Mouse (Mus musculus) hindbrain, embryonic 12.5 days (tissue): ENCODE measurements at regions not wholly inside any gene's neighbourhood (a gene's known extent, or its start where the extent isn't known, plus 50 kb on each side); places are given as distances from the start of the nearest gene placed in this dataset.
"Not testable (repeated sequence)": the region's sequence is repeated elsewhere in the genome, so short reads cannot be mapped to it uniquely, and the experiment has no call there.

Experiments used
- ATAC-seq: fragments of 200-750 bp; cut with Nextera tagmentation; 2 replicates; pipeline ENCODE4 v1.8.0; 2017; ENCODE audit warnings: moderate TSS enrichment; ENCODE audit not compliant: low FRiP score
- H3K27ac ChIP-seq: fragments of 300-500 bp; sonication (generic); 2 replicates; pipeline ENCODE4 v1.5.1; 2016; ENCODE audit warnings: mild to moderate bottlenecking
- H3K27me3 ChIP-seq: fragments of 300-500 bp; sonication (generic); 2 replicates; pipeline ENCODE4 v1.6.1; 2016; ENCODE audit warnings: mild to moderate bottlenecking
- H3K36me3 ChIP-seq: fragments of 300-500 bp; sonication (generic); 2 replicates; pipeline ENCODE4 v1.6.1; 2016; ENCODE audit warnings: mild to moderate bottlenecking
- H3K4me1 ChIP-seq: fragments of 300-500 bp; sonication (generic); 2 replicates; pipeline ENCODE4 v1.6.1; 2016
- H3K4me2 ChIP-seq: fragments of 300-500 bp; sonication (generic); replicated peaks from 2 replicates; pipeline ENCODE4 v1.6.1; 2016; ENCODE audit warnings: mild to moderate bottlenecking
- H3K4me3 ChIP-seq: fragments of 300-500 bp; sonication (generic); 2 replicates; pipeline ENCODE4 v1.5.1; 2016; ENCODE audit warnings: mild to moderate bottlenecking
- H3K9ac ChIP-seq: fragments of 300-500 bp; sonication (generic); 2 replicates; pipeline ENCODE4 v1.6.1; 2016; ENCODE audit warnings: mild to moderate bottlenecking, moderate library complexity
- H3K9me3 ChIP-seq: fragments of 300-500 bp; sonication (generic); replicated peaks from 2 replicates; pipeline ENCODE4 v1.6.1; 2016; ENCODE audit warnings: mild to moderate bottlenecking
- WGBS: fragments of 180-500 bp; shearing (Covaris S2); methylation state at CpG from one replicate; pipeline ENCODE4 v1.1.7; 2016; 5-methylcytosine and 5-hydroxymethylcytosine counted together

DNA sequence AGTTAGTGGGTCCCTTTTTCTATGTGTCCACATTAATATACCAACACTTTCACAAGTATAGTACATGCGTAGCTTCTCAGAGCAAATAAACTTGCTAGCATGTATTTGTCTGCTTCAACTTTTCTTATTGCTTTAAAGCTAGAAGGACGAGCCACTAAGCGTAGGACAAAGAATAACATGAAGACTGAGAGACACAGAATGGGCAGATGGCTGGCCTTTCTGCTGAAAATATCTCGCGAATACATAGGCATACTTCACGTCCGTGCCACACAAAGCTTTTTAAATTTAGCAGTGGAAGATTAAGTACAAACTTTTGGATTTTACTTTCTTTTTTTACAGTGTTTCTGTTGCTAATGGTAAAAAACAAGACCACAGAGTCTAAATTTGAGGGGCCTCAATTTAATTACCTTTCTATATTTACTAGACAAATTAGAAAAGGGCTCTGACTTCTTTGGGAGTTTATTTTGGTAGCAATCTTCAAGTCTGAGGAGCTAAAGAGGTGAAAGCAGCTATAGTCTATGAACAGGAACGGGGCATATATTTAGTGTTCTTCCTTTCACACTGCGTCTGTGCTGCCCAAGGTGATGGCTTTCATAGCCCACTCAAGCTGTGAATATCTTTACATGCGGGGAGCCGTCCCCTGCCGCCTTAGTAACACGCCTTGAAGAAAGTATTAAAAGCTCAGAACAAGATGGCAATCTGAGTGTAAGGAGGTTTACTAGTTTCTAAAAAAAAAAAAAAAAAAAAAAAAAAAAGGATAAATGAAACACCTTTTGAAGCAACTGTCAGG is 145.7 kb upstream of the Nwd2 start:
- 85% methylated on average over 13 of the region's 13 CpGs for WGBS
- ATAC-seq: no peak
- no peaks in the 10 kb centered on the region for H3K4me1 ChIP-seq

GRCm38 (mm10) chr5:63534197-63534596 is 114.7 kb upstream of the Nwd2 start:
- no peaks in the 10 kb centered on the region for H3K4me1 ChIP-seq
- no peaks in the 10 kb centered on the region for H3K27me3 ChIP-seq
- H3K4me2 ChIP-seq: no peak overlapping the region
- 32% methylated on average over 7 of the region's 7 CpGs for WGBS
- H3K4me3 ChIP-seq: no peak overlapping the region
- H3K9ac ChIP-seq: no peak overlapping the region
- no peak overlapping the region for H3K27ac ChIP-seq
- no peaks in the 10 kb centered on the region for H3K9me3 ChIP-seq
- ATAC-seq: no peak
- no peaks in the 10 kb centered on the region for H3K36me3 ChIP-seq

More for the DNA sequence above, 145.7 kb upstream of the Nwd2 start:
- Histone ChIP-seq H3K9me3 (no peaks in the 10 kb centered on the region), H3K27me3 (no peaks in the 10 kb centered on the region), H3K4me3 (no peak overlapping the region), H3K4me2 (no peak overlapping the region), H3K9ac (no peak overlapping the region), H3K36me3 (no peaks in the 10 kb centered on the region), H3K27ac (no peak overlapping the region)

DNA sequence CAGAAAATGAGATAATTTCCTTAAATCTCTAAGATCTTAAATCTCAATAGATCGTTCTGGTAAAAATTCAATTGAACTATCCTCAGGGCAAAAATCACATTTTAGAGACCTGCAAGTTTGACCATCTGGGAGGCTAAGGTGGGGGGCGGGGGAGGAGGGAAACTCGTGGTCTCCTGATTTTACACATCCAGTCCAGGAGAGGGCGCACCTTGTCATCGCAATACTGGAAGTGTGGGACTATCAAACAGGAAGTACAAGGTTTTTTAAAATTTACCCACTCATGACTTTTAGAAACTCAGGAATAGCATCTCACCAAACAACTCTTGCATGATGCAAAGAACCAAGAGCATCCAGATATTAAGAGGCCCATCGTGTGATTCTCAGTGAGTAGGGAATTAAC is 108.4 kb upstream of the Nwd2 start:
- H3K27ac ChIP-seq: no peak overlapping the region
- no peaks in the 10 kb centered on the region for H3K4me1 ChIP-seq
- no peak overlapping the region for H3K4me3 ChIP-seq
- no peaks in the 10 kb centered on the region for H3K27me3 ChIP-seq
- H3K4me2 ChIP-seq: no peak overlapping the region
- H3K9me3 ChIP-seq: no peaks in the 10 kb centered on the region
- no peaks in the 10 kb centered on the region for H3K36me3 ChIP-seq
- 85% methylated on average over 6 of the region's 6 CpGs for WGBS
- no peak overlapping the region for H3K9ac ChIP-seq
- ATAC-seq: no peak

- no peak for ATAC-seq
- H3K4me3 ChIP-seq: no peak overlapping the region
- WGBS: 85% methylated on average over 2 of the region's 2 CpGs
- no peak overlapping the region for H3K27ac ChIP-seq
- no peak overlapping the region for H3K4me2 ChIP-seq
- H3K27me3 ChIP-seq: no peaks in the 10 kb centered on the region
- no peak overlapping the region for H3K9ac ChIP-seq
- H3K36me3 ChIP-seq: no peaks in the 10 kb centered on the region
- H3K9me3 ChIP-seq: no peaks in the 10 kb centered on the region
- H3K4me1 ChIP-seq: no peaks in the 10 kb centered on the region
These were observed 103.4 kb upstream of the Nwd2 start for GRCm38 (mm10) chr5:63545482-63545881.

- ATAC-seq, H3K4me1 ChIP-seq, H3K27me3 ChIP-seq, H3K9ac ChIP-seq, H3K36me3 ChIP-seq, H3K4me2 ChIP-seq, H3K4me3 ChIP-seq, H3K9me3 ChIP-seq, H3K27ac ChIP-seq: not testable (repeated sequence)
These were observed 83.0 kb upstream of the Nwd2 start for GRCm38 (mm10) chr5:63565891-63566290.

DNA sequence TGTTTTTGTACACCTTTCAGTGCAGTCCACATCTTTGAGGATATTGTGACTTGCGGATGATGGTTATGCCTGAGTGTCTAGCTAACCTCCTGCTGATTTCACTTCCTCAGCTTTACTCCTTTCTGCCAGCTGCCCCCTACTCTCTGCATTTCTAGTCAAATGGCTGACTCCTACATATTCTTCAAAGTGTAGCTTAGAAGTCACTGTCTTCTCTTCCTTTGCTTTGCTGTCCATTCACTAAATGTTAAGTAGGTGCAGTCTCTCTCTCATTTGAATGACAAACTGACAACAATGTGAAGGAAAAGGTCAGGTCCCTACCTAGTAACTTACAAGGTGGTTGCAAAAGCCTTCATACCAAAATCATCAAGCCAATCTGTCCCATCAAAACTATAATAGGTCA is 73.5 kb upstream of the Nwd2 start:
- Histone ChIP-seq H3K4me1 (no peaks in the 10 kb centered on the region), H3K4me3 (no peak overlapping the region), H3K9me3 (no peaks in the 10 kb centered on the region), H3K27ac (no peak overlapping the region), H3K4me2 (no peak overlapping the region), H3K36me3 (no peaks in the 10 kb centered on the region), H3K27me3 (no peaks in the 10 kb centered on the region), H3K9ac (no peak overlapping the region)
- ATAC-seq: no peak
- 79% methylated on average over 1 of the region's 1 CpGs for WGBS

DNA sequence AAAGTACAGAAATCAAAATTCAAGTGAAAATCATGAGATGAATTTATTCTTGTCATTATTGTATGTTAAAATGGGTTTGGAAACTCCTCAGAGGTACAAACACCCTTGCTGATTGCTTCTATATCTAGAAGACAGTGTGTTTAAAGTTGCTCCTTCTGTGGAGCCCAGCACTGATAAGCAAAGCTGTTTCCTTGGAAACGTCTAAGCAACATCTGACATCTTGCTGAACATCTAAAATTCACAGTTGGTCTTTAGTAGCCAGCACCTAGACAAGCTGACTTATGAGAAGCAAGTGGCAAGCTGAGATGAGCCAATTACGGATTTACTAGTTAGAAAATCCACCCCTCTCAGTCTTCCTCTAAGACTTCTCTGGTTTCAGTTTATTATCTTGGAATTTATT is 69.5 kb upstream of the Nwd2 start:
- H3K4me3 ChIP-seq: no peak overlapping the region
- WGBS: 75% methylated on average over 2 of the region's 2 CpGs
- ATAC-seq: no peak
- no peaks in the 10 kb centered on the region for H3K4me1 ChIP-seq
- H3K9me3 ChIP-seq: no peaks in the 10 kb centered on the region
- no peak overlapping the region for H3K9ac ChIP-seq
- H3K27ac ChIP-seq: no peak overlapping the region
- H3K36me3 ChIP-seq: no peaks in the 10 kb centered on the region
- no peaks in the 10 kb centered on the region for H3K27me3 ChIP-seq
- no peak overlapping the region for H3K4me2 ChIP-seq

DNA sequence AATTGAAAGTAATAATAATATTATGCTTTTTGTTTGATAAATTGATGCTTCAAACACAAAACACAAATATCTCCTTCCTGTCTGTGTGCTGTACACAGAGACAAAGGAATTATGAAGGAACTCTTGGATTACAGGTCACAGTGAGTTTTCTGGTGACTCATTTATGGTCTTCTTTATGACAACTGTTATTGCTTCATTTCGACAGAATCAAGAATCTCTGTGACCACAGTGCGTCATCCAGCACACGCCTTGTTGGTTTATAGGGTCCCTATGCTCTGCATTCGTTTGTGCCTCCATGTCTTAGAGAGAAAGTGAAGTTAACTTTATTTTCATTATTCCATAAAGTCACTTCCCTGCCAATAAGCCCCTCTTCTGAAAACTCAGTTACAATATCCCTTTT is 61.9 kb upstream of the Nwd2 start:
- no peak for ATAC-seq
- H3K9me3 ChIP-seq: no peaks in the 10 kb centered on the region
- no peak overlapping the region for H3K4me3 ChIP-seq
- no peaks in the 10 kb centered on the region for H3K27me3 ChIP-seq
- no peak overlapping the region for H3K9ac ChIP-seq
- 93% methylated on average over 4 of the region's 4 CpGs for WGBS
- H3K4me1 ChIP-seq: no peaks in the 10 kb centered on the region
- H3K27ac ChIP-seq: no peak overlapping the region
- no peaks in the 10 kb centered on the region for H3K36me3 ChIP-seq
- no peak overlapping the region for H3K4me2 ChIP-seq

- no peaks in the 10 kb centered on the region for H3K4me1 ChIP-seq
- H3K27ac ChIP-seq: no peak overlapping the region
- no peaks in the 10 kb centered on the region for H3K9me3 ChIP-seq
- WGBS: 89% methylated on average over 4 of the region's 4 CpGs
- no peak overlapping the region for H3K9ac ChIP-seq
- no peak overlapping the region for H3K4me2 ChIP-seq
- H3K27me3 ChIP-seq: no peaks in the 10 kb centered on the region
- no peak overlapping the region for H3K4me3 ChIP-seq
- ATAC-seq: no peak
- no peaks in the 10 kb centered on the region for H3K36me3 ChIP-seq
These were observed 61.0 kb upstream of the Nwd2 start for GRCm38 (mm10) chr5:63587855-63588254.
